Mouse (Mus musculus): ENCODE results near the gene Pkd1. TPM values are rescaled to one million over a fixed set of nuclear protein-coding genes. Genes with fewer than 3 reads are reported as not detected.

Pkd1 gene
- polyA plus RNA-seq, 1 experiment: 69.8 TPM

- peak; percentile 61 for DNase-seq (ENCODE audit: low spot score)
These were observed 16.3 kb upstream of the Pkd1 start for GRCm38 (mm10) chr17:24533099-24533992.

- DNase-seq (ENCODE audit: low spot score): no peak
These were observed 15.4 kb upstream of the Pkd1 start, which contains the start of gene Rab26 for GRCm38 (mm10) chr17:24534160-24534718. TSS of gene Rab26 (minus strand) at chr17:24534210.

GRCm38 (mm10) chr17:24535300-24535699 lies 14.3 kb upstream of the Pkd1 start:
- DNase-seq (ENCODE audit: low spot score): no peak

- no peak for DNase-seq (ENCODE audit: low spot score)
These were observed 12.1 kb upstream of the Pkd1 start for GRCm38 (mm10) chr17:24537536-24537935.

GRCm38 (mm10) chr17:24538950-24539349 lies 10.7 kb upstream of the Pkd1 start:
- DNase-seq (ENCODE audit: low spot score): no peak

- no peak for DNase-seq (ENCODE audit: low spot score)
These were observed 9.3 kb upstream of the Pkd1 start for GRCm38 (mm10) chr17:24540375-24540774.

- DNase-seq (ENCODE audit: low spot score): no peak
These were observed 5.0 kb upstream of the Pkd1 start for GRCm38 (mm10) chr17:24544613-24545012.

GRCm38 (mm10) chr17:24545247-24545646 lies 4.4 kb upstream of the Pkd1 start:
- DNase-seq (ENCODE audit: low spot score): no peak

GRCm38 (mm10) chr17:24546234-24546633 lies 3.4 kb upstream of the Pkd1 start:
- DNase-seq (ENCODE audit: low spot score): no peak

GRCm38 (mm10) chr17:24548435-24548834 lies 1.2 kb upstream of the Pkd1 start:
- DNase-seq (ENCODE audit: low spot score): no peak

- DNase-seq (ENCODE audit: low spot score): peak; percentile 31
These were observed 565 bp upstream of the Pkd1 start for GRCm38 (mm10) chr17:24548921-24549617.

- DNase-seq (ENCODE audit: low spot score): peak; percentile 71
These were observed 899 bp downstream of the Pkd1 start for GRCm38 (mm10) chr17:24550416-24551049.

- no peak for DNase-seq (ENCODE audit: low spot score)
These were observed 1.4 kb downstream of the Pkd1 start for GRCm38 (mm10) chr17:24551050-24551444.

GRCm38 (mm10) chr17:24557091-24557490 lies 7.5 kb downstream of the Pkd1 start:
- no peak for DNase-seq (ENCODE audit: low spot score)

GRCm38 (mm10) chr17:24558600-24559099 lies 9.0 kb downstream of the Pkd1 start:
- no peak for DNase-seq (ENCODE audit: low spot score)

GRCm38 (mm10) chr17:24559146-24559545 lies 9.5 kb downstream of the Pkd1 start:
- DNase-seq (ENCODE audit: low spot score): no peak

- DNase-seq (ENCODE audit: low spot score): no peak
These were observed 10.8 kb downstream of the Pkd1 start for GRCm38 (mm10) chr17:24560301-24561028.

GRCm38 (mm10) chr17:24561592-24561991 lies 12.0 kb downstream of the Pkd1 start:
- no peak for DNase-seq (ENCODE audit: low spot score)

- no peak for DNase-seq (ENCODE audit: low spot score)
These were observed 14.0 kb downstream of the Pkd1 start for GRCm38 (mm10) chr17:24563638-24564037.

GRCm38 (mm10) chr17:24564422-24564821 lies 14.8 kb downstream of the Pkd1 start:
- DNase-seq (ENCODE audit: low spot score): no peak

GRCm38 (mm10) chr17:24565092-24565491 lies 15.5 kb downstream of the Pkd1 start:
- no peak for DNase-seq (ENCODE audit: low spot score)

All from urinary bladder, adult 2 months (tissue).